Mouse (Mus musculus): ENCODE results near the gene Rabep2. TPM values are rescaled to one million over a fixed set of nuclear protein-coding genes. Genes with fewer than 3 reads are reported as not detected.

Rabep2 gene
- total RNA-seq, 2 experiments from 2014 or later: 13.5 to 14.7 TPM

- no peak for DNase-seq (ENCODE audit: low spot score in 2 of 2)
- Histone ChIP-seq H3K27ac (no peak overlapping the region), H3K4me3 (no peak overlapping the region)
- no peak for TF ChIP-seq CTCF (conservative IDR thresholded peaks at IDR 0.05)
These were observed 16.0 kb downstream of the Rabep2 start for GRCm38 (mm10) chr7:126444536-126444935.

GRCm38 (mm10) chr7:126445104-126445815 is 16.7 kb downstream of the Rabep2 start:
- DNase-seq (ENCODE audit: low spot score in 2 of 2): no peak
- Histone ChIP-seq H3K4me3 (no peak overlapping the region), H3K27ac (no peak overlapping the region)
- TF ChIP-seq CTCF (conservative IDR thresholded peaks at IDR 0.05): no peak

- H3K27ac ChIP-seq: no peak overlapping the region
- H3K4me3 ChIP-seq: no peak overlapping the region
- TF ChIP-seq CTCF (conservative IDR thresholded peaks at IDR 0.05): no peak
- no peak for DNase-seq (ENCODE audit: low spot score in 2 of 2)
These were observed 17.7 kb downstream of the Rabep2 start for GRCm38 (mm10) chr7:126446217-126446616.

GRCm38 (mm10) chr7:126448481-126448880 is 19.9 kb downstream of the Rabep2 start:
- no peak for TF ChIP-seq CTCF (conservative IDR thresholded peaks at IDR 0.05)
- DNase-seq (ENCODE audit: low spot score in 2 of 2): no peak

GRCm38 (mm10) chr7:126449991-126450390 is 21.4 kb downstream of the Rabep2 start:
- no peak overlapping the region for H3K4me3 ChIP-seq
- TF ChIP-seq CTCF (conservative IDR thresholded peaks at IDR 0.05): no peak
- H3K27ac ChIP-seq: no peak overlapping the region
- no peak for DNase-seq (ENCODE audit: low spot score in 2 of 2)

More at GRCm38 (mm10) chr7:126448481-126448880, 19.9 kb downstream of the Rabep2 start:
- Histone ChIP-seq H3K27ac (no peak overlapping the region), H3K4me3 (no peak overlapping the region)

- Histone ChIP-seq H3K4me3 (no peak overlapping the region), H3K27ac (no peak overlapping the region)
- DNase-seq (ENCODE audit: low spot score in 2 of 2): no peak
- TF ChIP-seq CTCF (conservative IDR thresholded peaks at IDR 0.05): no peak
These were observed 22.1 kb downstream of the Rabep2 start for GRCm38 (mm10) chr7:126450641-126451040.

GRCm38 (mm10) chr7:126452244-126452643 is 23.7 kb downstream of the Rabep2 start:
- no peak for DNase-seq (ENCODE audit: low spot score in 2 of 2)
- no peak for TF ChIP-seq CTCF (conservative IDR thresholded peaks at IDR 0.05)
- Histone ChIP-seq H3K4me3 (no peak overlapping the region), H3K27ac (no peak overlapping the region)

GRCm38 (mm10) chr7:126453861-126454260 is 25.3 kb downstream of the Rabep2 start:
- Histone ChIP-seq H3K27ac (no peak overlapping the region), H3K4me3 (no peak overlapping the region)
- TF ChIP-seq CTCF (conservative IDR thresholded peaks at IDR 0.05): no peak
- no peak for DNase-seq (ENCODE audit: low spot score in 2 of 2)

GRCm38 (mm10) chr7:126455242-126455641 is 26.7 kb downstream of the Rabep2 start:
- H3K4me3 ChIP-seq: no peak overlapping the region
- TF ChIP-seq CTCF (conservative IDR thresholded peaks at IDR 0.05): no peak
- no peak for DNase-seq (ENCODE audit: low spot score in 2 of 2)
- H3K27ac ChIP-seq: no peak overlapping the region

- Histone ChIP-seq H3K4me3 (no peak overlapping the region), H3K27ac (no peak overlapping the region)
- TF ChIP-seq CTCF (conservative IDR thresholded peaks at IDR 0.05): no peak
- no peak for DNase-seq (ENCODE audit: low spot score in 2 of 2)
These were observed 28.1 kb downstream of the Rabep2 start for GRCm38 (mm10) chr7:126456382-126457266.

- no peak for TF ChIP-seq CTCF (conservative IDR thresholded peaks at IDR 0.05)
- no peak overlapping the region for H3K27ac ChIP-seq
- no peak overlapping the region for H3K4me3 ChIP-seq
- DNase-seq (ENCODE audit: low spot score in 2 of 2): no peak
These were observed 29.7 kb downstream of the Rabep2 start for GRCm38 (mm10) chr7:126458225-126458624.

GRCm38 (mm10) chr7:126458844-126459618 is 30.5 kb downstream of the Rabep2 start:
- no peak overlapping the region for H3K27ac ChIP-seq
- no peak overlapping the region for H3K4me3 ChIP-seq
- no peak for DNase-seq (ENCODE audit: low spot score in 2 of 2)
- TF ChIP-seq CTCF (conservative IDR thresholded peaks at IDR 0.05): no peak

Measured in layer of hippocampus, adult 2 months (tissue).